Mouse (Mus musculus) liver, postnatal 0 days (tissue): Measurements from ENCODE around the gene Cpm. TPM values are rescaled to one million over a fixed set of nuclear protein-coding genes. Genes with fewer than 3 reads are reported as not detected.

Source experiments
- ATAC-seq: fragments of 200-750 bp; cut with Nextera tagmentation; 2 replicates; pipeline ENCODE4 v1.8.0; 2017; ENCODE audit warnings: mild to moderate bottlenecking, moderate library complexity
- DNase-seq: peaks from one replicate; pipeline ENCODE4 v3.0.0-alpha.2; 2016
- H3K27ac ChIP-seq: fragments of 300-500 bp; sonication (generic); 2 replicates; pipeline ENCODE4 v1.5.1; 2014; ENCODE audit warnings: antibody characterized with exemption, moderate library complexity, mild to moderate bottlenecking, low read depth
- H3K27me3 ChIP-seq: fragments of 300-500 bp; sonication (generic); 2 replicates; pipeline ENCODE4 v1.6.1; 2014; ENCODE audit warnings: low read length, control low read depth, mixed read lengths; ENCODE audit not compliant: insufficient read depth
- H3K36me3 ChIP-seq: fragments of 300-500 bp; sonication (generic); replicated peaks from 2 replicates; pipeline ENCODE4 v1.6.1; 2014; ENCODE audit warnings: mild to moderate bottlenecking, control low read depth, low read length, moderate library complexity, mixed read lengths; ENCODE audit not compliant: insufficient read depth
- H3K4me1 ChIP-seq: fragments of 300-500 bp; sonication (generic); 2 replicates; pipeline ENCODE4 v1.6.1; 2014; ENCODE audit warnings: antibody characterized with exemption, mild to moderate bottlenecking, control low read depth; ENCODE audit not compliant: insufficient read depth
- H3K4me2 ChIP-seq: fragments of 300-500 bp; sonication (generic); 2 replicates; pipeline ENCODE4 v1.6.1; 2014; ENCODE audit warnings: low read depth, mild to moderate bottlenecking, low read length, moderate library complexity, mixed read lengths
- H3K4me3 ChIP-seq: fragments of 300-500 bp; sonication (generic); 2 replicates; pipeline ENCODE4 v1.5.1; 2014; ENCODE audit warnings: low read depth, low read length
- H3K9ac ChIP-seq: fragments of 300-500 bp; sonication (generic); replicated peaks from 2 replicates; pipeline ENCODE4 v1.6.1; 2014; ENCODE audit warnings: mild to moderate bottlenecking, moderate library complexity
- H3K9me3 ChIP-seq: fragments of 300-500 bp; sonication (generic); 2 replicates; pipeline ENCODE4 v1.6.1; 2016; ENCODE audit warnings: mild to moderate bottlenecking, control low read depth, low read length, mixed read lengths
- CTCF ChIP-seq: sonication (generic); IDR thresholded peaks from 2 replicates; pipeline ENCODE4 v1.5.1; 2016; ENCODE audit warnings: antibody characterized with exemption, low read depth
- EP300 ChIP-seq: IDR thresholded peaks from 2 replicates; pipeline ENCODE4 v1.6.1; 2016; ENCODE audit warnings: antibody characterized with exemption, low read depth, mild to moderate bottlenecking
- WGBS: fragments of 180-500 bp; shearing (Covaris S2); extraction: QIAGEN DNeasy Blood & Tissue Kit; methylation state at CpG from one replicate; pipeline ENCODE4 v1.1.7; 2014; ENCODE audit not compliant: insufficient replicate concordance; 5-methylcytosine and 5-hydroxymethylcytosine counted together
- polyA plus RNA-seq: library from polyadenylated mRNA; unstranded; fragments of >200 nt; fragmentation: Nextera tagmentation; extraction: Ambion mirVana; gene quantifications from 2 replicates; pipeline ENCODE4 v1.2.1, GENCODE M21; 2015

Gene Cpm
- polyA plus RNA-seq, 1 experiment from 2014 or later = 7.0 TPM

- TF ChIP-seq CTCF = no peak
- no peak for TF ChIP-seq EP300
- Histone ChIP-seq H3K9ac (no peak overlapping the region), H3K36me3 (peaks cover 55% of the 10 kb centered on the region), H3K9me3 (no peaks in the 10 kb centered on the region), H3K4me3 (no peak overlapping the region), H3K27me3 (no peaks in the 10 kb centered on the region), H3K4me1 (peaks cover 21% of the 10 kb centered on the region), H3K4me2 (no peak overlapping the region), H3K27ac (no peak overlapping the region)
- DNase-seq (no peak), ATAC-seq (no peak)
- 89% methylated on average over 6 of the region's 6 CpGs for WGBS
These were observed 77.1 kb downstream of the Cpm start for GRCm38 (mm10) chr10:117706440-117706839.

GRCm38 (mm10) chr10:117707114-117707838 lies 78.0 kb downstream of the Cpm start:
- Histone ChIP-seq H3K4me2 (no peak overlapping the region), H3K4me3 (no peak overlapping the region), H3K9ac (no peak overlapping the region), H3K36me3 (peaks cover 47% of the 10 kb centered on the region), H3K4me1 (peaks cover 23% of the 10 kb centered on the region), H3K27me3 (no peaks in the 10 kb centered on the region), H3K9me3 (no peaks in the 10 kb centered on the region), H3K27ac (no peak overlapping the region)
- TF ChIP-seq EP300 (no peak), CTCF (no peak)
- ATAC-seq = no peak
- no peak for DNase-seq
- WGBS = 85% methylated on average over 2 of the region's 2 CpGs

GRCm38 (mm10) chr10:117708376-117708775 lies 79.1 kb downstream of the Cpm start:
- no peak overlapping the region for H3K9ac ChIP-seq
- TF ChIP-seq EP300 (no peak), CTCF (no peak)
- H3K4me2 ChIP-seq = peak overlapping the region; percentile 72
- H3K36me3 ChIP-seq = peaks cover 36% of the 10 kb centered on the region
- H3K27ac ChIP-seq = no peak overlapping the region
- H3K9me3 ChIP-seq = no peaks in the 10 kb centered on the region
- H3K4me1 ChIP-seq = peaks cover 23% of the 10 kb centered on the region
- no peak for ATAC-seq
- 88% methylated on average over 2 of the region's 2 CpGs for WGBS
- H3K27me3 ChIP-seq = no peaks in the 10 kb centered on the region
- H3K4me3 ChIP-seq = peak overlapping the region; percentile 88; the same call in 1 of the 2 replicates
- DNase-seq = no peak

- H3K27ac ChIP-seq = peak overlapping the region; percentile 98; the same call in 1 of the 2 replicates
- ATAC-seq = no peak
- no peaks in the 10 kb centered on the region for H3K27me3 ChIP-seq
- H3K4me3 ChIP-seq = peak overlapping the region; percentile 88
- WGBS = 39% methylated on average over 9 of the region's 9 CpGs
- peaks cover 23% of the 10 kb centered on the region for H3K4me1 ChIP-seq
- H3K36me3 ChIP-seq = peaks cover 31% of the 10 kb centered on the region
- no peak for TF ChIP-seq CTCF
- TF ChIP-seq EP300 = no peak
- peak overlapping the region; percentile 72 for H3K4me2 ChIP-seq
- H3K9me3 ChIP-seq = no peaks in the 10 kb centered on the region
- DNase-seq = no peak
- H3K9ac ChIP-seq = peak overlapping the region; percentile 96
These were observed 79.6 kb downstream of the Cpm start for GRCm38 (mm10) chr10:117708856-117709255.

- H3K9ac ChIP-seq = peak overlapping the region; percentile 96
- peaks cover 30% of the 10 kb centered on the region for H3K36me3 ChIP-seq
- TF ChIP-seq EP300 (no peak), CTCF (no peak)
- 17% methylated on average over 12 of the region's 12 CpGs for whole genome bisulfite sequencing
- H3K4me2 ChIP-seq = peak overlapping the region; percentile 72
- H3K27ac ChIP-seq = peak overlapping the region; percentile 98
- peaks cover 23% of the 10 kb centered on the region for H3K4me1 ChIP-seq
- no peaks in the 10 kb centered on the region for H3K27me3 ChIP-seq
- H3K9me3 ChIP-seq = no peaks in the 10 kb centered on the region
- ATAC-seq (no peak), DNase-seq (no peak)
- H3K4me3 ChIP-seq = peak overlapping the region; percentile 88
These were observed 80.1 kb downstream of the Cpm start for GRCm38 (mm10) chr10:117709326-117709830.

- no peaks in the 10 kb centered on the region for H3K9me3 ChIP-seq
- under 1% methylated on average over 58 of the region's 71 CpGs for WGBS
- DNase-seq = peak; percentile 86
- peak overlapping the region; percentile 72 for H3K4me2 ChIP-seq
- TF ChIP-seq CTCF (no peak), EP300 (no peak)
- H3K9ac ChIP-seq = peak overlapping the region; percentile 96
- peak overlapping the region; percentile 88 for H3K4me3 ChIP-seq
- H3K27me3 ChIP-seq = no peaks in the 10 kb centered on the region
- H3K4me1 ChIP-seq = peaks cover 23% of the 10 kb centered on the region
- H3K36me3 ChIP-seq = peaks cover 27% of the 10 kb centered on the region
- H3K27ac ChIP-seq = peak overlapping the region; percentile 98
- peak; percentile 71 for ATAC-seq
These were observed 80.8 kb downstream of the Cpm start for GRCm38 (mm10) chr10:117709930-117710603.
